Mouse (Mus musculus): ENCODE data around the gene Cry1. TPM values are rescaled to one million over a fixed set of nuclear protein-coding genes. Genes with fewer than 3 reads are reported as not detected.

The Cry1 gene
- polyA plus RNA-seq, 1 experiment: 6.1 TPM

DNA sequence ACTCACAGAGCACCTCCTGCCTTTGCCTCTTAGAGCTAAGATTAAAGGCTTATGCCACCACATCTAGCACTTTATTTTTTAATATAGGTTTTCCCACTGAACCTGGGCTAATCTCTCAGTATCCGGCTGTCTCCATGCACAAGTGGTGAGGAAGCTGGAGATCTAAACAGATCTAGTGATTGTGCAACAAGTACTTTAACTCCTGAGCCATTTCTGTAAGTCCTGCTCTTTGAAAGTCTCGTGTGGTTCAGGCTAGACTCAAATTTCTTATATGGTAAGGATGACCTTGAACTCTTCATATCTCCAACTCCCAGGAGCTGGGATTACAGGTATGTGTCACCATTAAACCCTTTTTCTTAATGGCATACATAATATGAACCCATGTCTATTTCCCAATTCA is 8.2 kb downstream of the Cry1 start:
- no peaks in the 10 kb centered on the region for H3K27me3 ChIP-seq (ENCODE audit: control insufficient read depth, insufficient read depth, insufficient read length)
- no peak overlapping the region for H3ac ChIP-seq (ENCODE audit: control insufficient read depth, insufficient read length)
- H3K4me2 ChIP-seq (ENCODE audit: low read depth): no peak overlapping the region
- no peaks in the 10 kb centered on the region for H3K79me2 ChIP-seq (ENCODE audit: control insufficient read depth, insufficient read depth)
- no peak for TF ChIP-seq POLR2A (IDR thresholded peaks at IDR 0.05; ENCODE audit: insufficient read length, low read depth)
- TF ChIP-seq CEBPB (IDR thresholded peaks at IDR 0.05; ENCODE audit: insufficient read depth, poor library complexity, severe bottlenecking): no peak
- no peak for TF ChIP-seq USF1 (IDR thresholded peaks at IDR 0.05; ENCODE audit: low read depth)
- no peak for TF ChIP-seq TCF3 (IDR thresholded peaks at IDR 0.05; ENCODE audit: insufficient read length, low read depth)
- TF ChIP-seq E2F4 (IDR thresholded peaks at IDR 0.05; ENCODE audit: insufficient read depth): no peak
- no peak for TF ChIP-seq SRF (IDR thresholded peaks at IDR 0.05; ENCODE audit: control insufficient read depth, insufficient read length, low read depth)
- TF ChIP-seq REST (IDR thresholded peaks at IDR 0.05; ENCODE audit: insufficient read depth, insufficient read length): no peak
- no peak for TF ChIP-seq MAX (IDR thresholded peaks at IDR 0.05; ENCODE audit: low read depth)
- no peak for TF ChIP-seq TCF12 (IDR thresholded peaks at IDR 0.05; ENCODE audit: insufficient read depth, poor library complexity, severe bottlenecking)
- TF ChIP-seq MYOG (IDR thresholded peaks at IDR 0.05; ENCODE audit: control insufficient read depth in 1 of 3, insufficient read depth in 1 of 3, insufficient read length in 2 of 3, low read depth in 2 of 3): no peak
- no peaks in the 10 kb centered on the region for H3K36me3 ChIP-seq (ENCODE audit: control insufficient read depth, insufficient read depth)
- H3K4me3 ChIP-seq: no peak overlapping the region

DNA sequence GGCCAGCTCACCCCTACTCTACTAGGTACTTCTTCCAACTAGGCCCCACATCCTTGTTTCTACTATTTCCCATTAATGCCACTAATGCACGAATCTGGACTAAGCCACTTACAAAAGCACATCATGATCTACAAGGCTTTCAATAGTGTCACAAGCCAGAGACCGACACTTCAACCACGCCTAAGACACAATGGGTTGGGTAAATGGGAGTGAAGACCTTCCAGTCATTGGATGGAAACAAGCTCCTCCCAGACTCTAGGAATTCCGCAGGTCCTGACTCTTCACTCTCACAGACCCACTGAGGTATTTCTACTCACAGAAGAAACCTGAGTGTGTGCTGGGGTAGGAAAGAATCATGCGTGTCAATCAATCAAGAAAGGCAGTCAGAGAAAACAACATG is 19.6 kb downstream of the Cry1 start:
- Histone ChIP-seq H3K4me2 (ENCODE audit: low read depth) (no peak overlapping the region), H3K4me3 (no peak overlapping the region), H3K79me2 (ENCODE audit: control insufficient read depth, insufficient read depth) (no peaks in the 10 kb centered on the region), H3K36me3 (ENCODE audit: control insufficient read depth, insufficient read depth) (no peaks in the 10 kb centered on the region), H3ac (ENCODE audit: control insufficient read depth, insufficient read length) (no peak overlapping the region), H3K27me3 (ENCODE audit: control insufficient read depth, insufficient read depth, insufficient read length) (no peaks in the 10 kb centered on the region)
- TF ChIP-seq POLR2A (IDR thresholded peaks at IDR 0.05; ENCODE audit: insufficient read length, low read depth) (no peak), USF1 (IDR thresholded peaks at IDR 0.05; ENCODE audit: low read depth) (no peak), MYOG (IDR thresholded peaks at IDR 0.05; ENCODE audit: control insufficient read depth in 1 of 3, insufficient read depth in 1 of 3, insufficient read length in 2 of 3, low read depth in 2 of 3) (no peak), MAX (IDR thresholded peaks at IDR 0.05; ENCODE audit: low read depth) (no peak), CEBPB (IDR thresholded peaks at IDR 0.05; ENCODE audit: insufficient read depth, poor library complexity, severe bottlenecking) (no peak)

DNA sequence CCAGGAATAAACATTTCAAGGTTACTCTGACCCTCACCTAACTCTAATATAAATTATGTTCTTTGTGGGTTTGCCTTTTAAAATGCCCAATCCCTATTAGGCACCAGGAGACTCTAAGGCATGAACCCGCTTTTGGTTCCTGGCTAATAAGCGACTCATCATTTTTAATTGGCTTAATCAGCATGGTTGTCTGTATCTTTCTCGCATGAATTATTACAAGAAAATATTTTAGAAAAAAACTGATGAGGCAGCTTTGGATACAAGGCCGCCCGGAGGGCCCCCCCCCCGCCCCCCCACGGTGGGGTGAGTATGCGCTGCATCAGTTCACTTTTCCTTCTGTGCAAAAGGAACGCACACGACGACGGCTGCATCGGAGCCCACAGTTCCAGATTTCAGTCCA is 20.1 kb downstream of the Cry1 start:
- no peak overlapping the region for H3K4me3 ChIP-seq
- no peaks in the 10 kb centered on the region for H3K79me2 ChIP-seq (ENCODE audit: control insufficient read depth, insufficient read depth)
- no peaks in the 10 kb centered on the region for H3K36me3 ChIP-seq (ENCODE audit: control insufficient read depth, insufficient read depth)
- H3K27me3 ChIP-seq (ENCODE audit: control insufficient read depth, insufficient read depth, insufficient read length): no peaks in the 10 kb centered on the region
- no peak overlapping the region for H3K4me2 ChIP-seq (ENCODE audit: low read depth)
- no peak overlapping the region for H3ac ChIP-seq (ENCODE audit: control insufficient read depth, insufficient read length)
- no peak for TF ChIP-seq SRF (IDR thresholded peaks at IDR 0.05; ENCODE audit: control insufficient read depth, insufficient read length, low read depth)
- TF ChIP-seq MYOG (IDR thresholded peaks at IDR 0.05; ENCODE audit: control insufficient read depth in 1 of 3, insufficient read depth in 1 of 3, insufficient read length in 2 of 3, low read depth in 2 of 3): no peak
- no peak for TF ChIP-seq REST (IDR thresholded peaks at IDR 0.05; ENCODE audit: insufficient read depth, insufficient read length)
- TF ChIP-seq USF1 (IDR thresholded peaks at IDR 0.05; ENCODE audit: low read depth): no peak
- no peak for TF ChIP-seq TCF3 (IDR thresholded peaks at IDR 0.05; ENCODE audit: insufficient read length, low read depth)

DNA sequence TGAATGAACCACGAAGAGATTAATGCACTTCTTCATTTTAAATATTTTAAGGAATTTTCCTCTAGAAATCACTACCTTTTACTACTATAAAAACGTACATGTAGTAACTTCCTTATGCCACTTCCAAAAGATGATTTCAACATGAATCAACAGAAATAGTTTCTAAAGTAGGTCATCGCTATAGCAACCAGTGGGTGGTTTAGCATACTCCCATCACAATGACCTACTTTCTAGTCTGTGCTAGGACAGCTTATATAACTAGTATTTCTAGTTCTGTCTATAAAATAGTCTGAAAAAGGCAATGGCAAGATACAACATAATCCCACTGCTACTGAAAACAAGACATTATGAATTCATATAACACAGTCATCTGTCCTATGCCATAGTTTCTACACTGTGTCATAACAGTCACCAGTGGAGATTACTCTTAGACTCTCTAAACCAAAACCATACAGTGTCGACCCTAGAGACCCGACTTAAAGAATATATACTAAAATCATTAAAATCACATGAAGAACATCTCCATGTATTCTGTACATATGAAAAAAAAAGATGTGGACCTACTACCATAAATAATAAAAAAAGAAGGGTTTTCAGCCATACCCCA is 23.0 kb downstream of the Cry1 start:
- Histone ChIP-seq H3ac (ENCODE audit: control insufficient read depth, insufficient read length) (no peak overlapping the region), H3K27me3 (ENCODE audit: control insufficient read depth, insufficient read depth, insufficient read length) (no peaks in the 10 kb centered on the region), H3K79me2 (ENCODE audit: control insufficient read depth, insufficient read depth) (no peaks in the 10 kb centered on the region), H3K4me2 (ENCODE audit: low read depth) (peak overlapping the region; percentile 36), H3K36me3 (ENCODE audit: control insufficient read depth, insufficient read depth) (no peaks in the 10 kb centered on the region), H3K4me3 (no peak overlapping the region)
- TF ChIP-seq USF1 (IDR thresholded peaks at IDR 0.05; ENCODE audit: low read depth) (no peak), TCF3 (IDR thresholded peaks at IDR 0.05; ENCODE audit: insufficient read length, low read depth) (no peak), SRF (IDR thresholded peaks at IDR 0.05; ENCODE audit: control insufficient read depth, insufficient read length, low read depth) (no peak), CEBPB (IDR thresholded peaks at IDR 0.05; ENCODE audit: insufficient read depth, poor library complexity, severe bottlenecking) (no peak), E2F4 (IDR thresholded peaks at IDR 0.05; ENCODE audit: insufficient read depth) (no peak), POLR2AphosphoS2 (IDR thresholded peaks at IDR 0.05; ENCODE audit: insufficient read length, low read depth) (no peak), MYOD1 (IDR thresholded peaks at IDR 0.05; ENCODE audit: control insufficient read depth in 1 of 3, insufficient read length in 2 of 3, low read depth in 2 of 3) (no peak), TCF12 (IDR thresholded peaks at IDR 0.05; ENCODE audit: insufficient read depth, poor library complexity, severe bottlenecking) (no peak), MAX (IDR thresholded peaks at IDR 0.05; ENCODE audit: low read depth) (no peak), MYOG (IDR thresholded peaks at IDR 0.05; ENCODE audit: control insufficient read depth in 1 of 3, insufficient read depth in 1 of 3, insufficient read length in 2 of 3, low read depth in 2 of 3) (no peak), REST (IDR thresholded peaks at IDR 0.05; ENCODE audit: insufficient read depth, insufficient read length) (no peak), POLR2A (IDR thresholded peaks at IDR 0.05; ENCODE audit: insufficient read length, low read depth) (no peak)

DNA sequence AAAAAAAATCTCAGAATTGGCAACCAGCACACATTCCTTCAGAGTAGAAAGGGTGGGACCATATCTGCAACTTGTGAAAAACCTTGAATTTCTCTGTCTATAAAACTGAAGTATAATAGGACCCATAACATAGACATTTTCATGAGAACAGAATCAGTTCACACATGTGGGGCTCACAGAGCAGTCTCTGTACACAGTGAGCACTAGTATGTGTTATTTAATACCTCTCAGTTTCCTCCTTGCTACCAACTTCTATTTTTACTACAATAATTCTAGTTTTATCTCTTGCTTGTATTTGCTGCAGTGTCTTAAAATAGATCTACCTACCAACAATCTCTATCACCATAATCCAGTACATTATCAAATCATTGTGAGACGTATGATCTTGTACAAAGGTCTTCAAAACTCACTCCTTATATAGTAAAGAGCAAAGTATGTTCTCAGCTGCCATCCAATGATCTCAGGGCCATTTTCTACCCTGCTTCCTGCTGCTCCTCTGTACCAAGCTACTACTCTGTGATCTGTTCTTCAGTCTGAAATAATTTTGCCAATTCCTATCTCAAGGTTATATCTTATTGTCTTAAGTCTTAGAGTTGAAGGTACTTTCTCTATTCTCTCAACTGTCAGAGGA is 24.8 kb downstream of the Cry1 start:
- Histone ChIP-seq H3K36me3 (ENCODE audit: control insufficient read depth, insufficient read depth) (no peaks in the 10 kb centered on the region), H3K4me3 (no peak overlapping the region), H3K27me3 (ENCODE audit: control insufficient read depth, insufficient read depth, insufficient read length) (no peaks in the 10 kb centered on the region), H3K79me2 (ENCODE audit: control insufficient read depth, insufficient read depth) (no peaks in the 10 kb centered on the region), H3K4me2 (ENCODE audit: low read depth) (no peak overlapping the region), H3ac (ENCODE audit: control insufficient read depth, insufficient read length) (no peak overlapping the region)
- TF ChIP-seq POLR2AphosphoS2 (IDR thresholded peaks at IDR 0.05; ENCODE audit: insufficient read length, low read depth) (no peak), MYOG (IDR thresholded peaks at IDR 0.05; ENCODE audit: control insufficient read depth in 1 of 3, insufficient read depth in 1 of 3, insufficient read length in 2 of 3, low read depth in 2 of 3) (no peak), E2F4 (IDR thresholded peaks at IDR 0.05; ENCODE audit: insufficient read depth) (no peak), TCF12 (IDR thresholded peaks at IDR 0.05; ENCODE audit: insufficient read depth, poor library complexity, severe bottlenecking) (no peak), USF1 (IDR thresholded peaks at IDR 0.05; ENCODE audit: low read depth) (no peak), TCF3 (IDR thresholded peaks at IDR 0.05; ENCODE audit: insufficient read length, low read depth) (no peak), REST (IDR thresholded peaks at IDR 0.05; ENCODE audit: insufficient read depth, insufficient read length) (no peak), MYOD1 (IDR thresholded peaks at IDR 0.05; ENCODE audit: control insufficient read depth in 1 of 3, insufficient read length in 2 of 3, low read depth in 2 of 3) (no peak), SRF (IDR thresholded peaks at IDR 0.05; ENCODE audit: control insufficient read depth, insufficient read length, low read depth) (no peak), CEBPB (IDR thresholded peaks at IDR 0.05; ENCODE audit: insufficient read depth, poor library complexity, severe bottlenecking) (no peak), POLR2A (IDR thresholded peaks at IDR 0.05; ENCODE audit: insufficient read length, low read depth) (no peak), MAX (IDR thresholded peaks at IDR 0.05; ENCODE audit: low read depth) (no peak)
